Mouse (Mus musculus): ENCODE measurements around the gene Psmc1. TPM values are rescaled to one million over a fixed set of nuclear protein-coding genes. Genes with fewer than 3 reads are reported as not detected.

Gene Psmc1
- polyA plus RNA-seq, 1 experiment from 2014 or later = 285 TPM

- peak; percentile 72 for ATAC-seq (ENCODE audit: low FRiP score)
- no peak overlapping the region for H3K27ac ChIP-seq
- no peaks in the 10 kb centered on the region for H3K36me3 ChIP-seq
- 57% methylated on average over 3 of the region's 3 CpGs for WGBS
- H3K27me3 ChIP-seq = no peaks in the 10 kb centered on the region
- H3K9ac ChIP-seq = no peak overlapping the region
- no peak overlapping the region for H3K4me3 ChIP-seq
- H3K4me2 ChIP-seq = no peak overlapping the region
- H3K4me1 ChIP-seq (replicated peaks) = peaks cover 6% of the 10 kb centered on the region; the same call in 1 of the 2 replicates
- no peaks in the 10 kb centered on the region for H3K9me3 ChIP-seq
Measured at GRCm38 (mm10) chr12:100099971-100100706, 9.8 kb upstream of the Psmc1 start.

- no peak for ATAC-seq (ENCODE audit: low FRiP score)
- no peaks in the 10 kb centered on the region for H3K27me3 ChIP-seq
- no peak overlapping the region for H3K27ac ChIP-seq
- H3K9ac ChIP-seq = no peak overlapping the region
- no peak overlapping the region for H3K4me2 ChIP-seq
- WGBS = 60% methylated on average over 3 of the region's 3 CpGs
- H3K4me1 ChIP-seq (replicated peaks) = peaks cover 6% of the 10 kb centered on the region; the same call in 1 of the 2 replicates
- H3K9me3 ChIP-seq = no peaks in the 10 kb centered on the region
- H3K36me3 ChIP-seq = no peaks in the 10 kb centered on the region
- H3K4me3 ChIP-seq = no peak overlapping the region
Measured at GRCm38 (mm10) chr12:100100707-100101030, 9.3 kb upstream of the Psmc1 start.

- ATAC-seq (ENCODE audit: low FRiP score) = no peak
- Histone ChIP-seq H3K4me1 (replicated peaks) (peaks cover 6% of the 10 kb centered on the region; the same call in 1 of the 2 replicates), H3K9me3 (no peaks in the 10 kb centered on the region), H3K4me3 (no peak overlapping the region), H3K27me3 (no peaks in the 10 kb centered on the region), H3K27ac (no peak overlapping the region), H3K36me3 (no peaks in the 10 kb centered on the region), H3K9ac (no peak overlapping the region), H3K4me2 (no peak overlapping the region)
- 86% methylated on average over 3 of the region's 3 CpGs for WGBS
Measured at GRCm38 (mm10) chr12:100101651-100102050, 8.3 kb upstream of the Psmc1 start.

GRCm38 (mm10) chr12:100104530-100104929, 5.4 kb upstream of the Psmc1 start:
- no peak for ATAC-seq (ENCODE audit: low FRiP score)
- H3K27me3 ChIP-seq = no peaks in the 10 kb centered on the region; the same call in 1 of the 2 replicates
- H3K4me1 ChIP-seq (replicated peaks) = peaks cover 9% of the 10 kb centered on the region; the same call in 1 of the 2 replicates
- H3K27ac ChIP-seq = no peak overlapping the region
- H3K4me2 ChIP-seq = no peak overlapping the region
- no peaks in the 10 kb centered on the region for H3K36me3 ChIP-seq
- H3K9ac ChIP-seq = no peak overlapping the region
- no peaks in the 10 kb centered on the region for H3K9me3 ChIP-seq
- WGBS = 91% methylated on average over 5 of the region's 5 CpGs
- no peak overlapping the region for H3K4me3 ChIP-seq

GRCm38 (mm10) chr12:100106275-100106895, 3.6 kb upstream of the Psmc1 start:
- H3K36me3 ChIP-seq = no peaks in the 10 kb centered on the region
- no peak overlapping the region for H3K9ac ChIP-seq
- no peaks in the 10 kb centered on the region; the same call in 1 of the 2 replicates for H3K27me3 ChIP-seq
- H3K9me3 ChIP-seq = no peaks in the 10 kb centered on the region
- peak overlapping the region; percentile 21; the same call in 1 of the 2 replicates for H3K4me2 ChIP-seq
- no peak for ATAC-seq (ENCODE audit: low FRiP score)
- H3K27ac ChIP-seq = no peak overlapping the region
- WGBS = 12% methylated on average over 20 of the region's 20 CpGs
- H3K4me1 ChIP-seq (replicated peaks) = peaks cover 13% of the 10 kb centered on the region
- no peak overlapping the region for H3K4me3 ChIP-seq

- 56% methylated on average over 4 of the region's 4 CpGs for WGBS
- no peaks in the 10 kb centered on the region for H3K9me3 ChIP-seq
- H3K4me3 ChIP-seq = no peak overlapping the region
- H3K4me1 ChIP-seq (replicated peaks) = peaks cover 18% of the 10 kb centered on the region
- peaks cover 8% of the 10 kb centered on the region for H3K36me3 ChIP-seq
- no peak overlapping the region for H3K4me2 ChIP-seq
- no peak overlapping the region for H3K27ac ChIP-seq
- H3K9ac ChIP-seq = no peak overlapping the region
- no peaks in the 10 kb centered on the region; the same call in 1 of the 2 replicates for H3K27me3 ChIP-seq
- ATAC-seq (ENCODE audit: low FRiP score) = no peak
Measured at GRCm38 (mm10) chr12:100107436-100107835, 2.5 kb upstream of the Psmc1 start.

- Histone ChIP-seq H3K4me1 (replicated peaks) (peaks cover 9% of the 10 kb centered on the region), H3K4me3 (no peak overlapping the region), H3K27ac (no peak overlapping the region), H3K4me2 (no peak overlapping the region), H3K36me3 (peaks cover 88% of the 10 kb centered on the region), H3K9ac (no peak overlapping the region), H3K27me3 (no peaks in the 10 kb centered on the region), H3K9me3 (no peaks in the 10 kb centered on the region)
- 94% methylated on average over 5 of the region's 5 CpGs for WGBS
- no peak for ATAC-seq (ENCODE audit: low FRiP score)
Measured at GRCm38 (mm10) chr12:100115982-100116381, 6.0 kb downstream of the Psmc1 start.

GRCm38 (mm10) chr12:100122921-100123381, 13.0 kb downstream of the Psmc1 start:
- Histone ChIP-seq H3K4me1 (replicated peaks) (no peaks in the 10 kb centered on the region), H3K27ac (no peak overlapping the region), H3K4me3 (no peak overlapping the region), H3K27me3 (no peaks in the 10 kb centered on the region), H3K9ac (no peak overlapping the region), H3K4me2 (no peak overlapping the region), H3K36me3 (peaks cover 89% of the 10 kb centered on the region), H3K9me3 (no peaks in the 10 kb centered on the region)
- no peak for ATAC-seq (ENCODE audit: low FRiP score)
- WGBS = 90% methylated on average over 7 of the region's 7 CpGs

GRCm38 (mm10) chr12:100123476-100123875, 13.5 kb downstream of the Psmc1 start:
- H3K4me2 ChIP-seq = no peak overlapping the region
- H3K36me3 ChIP-seq = peaks cover 88% of the 10 kb centered on the region
- H3K4me1 ChIP-seq (replicated peaks) = no peaks in the 10 kb centered on the region
- WGBS = 84% methylated on average over 9 of the region's 9 CpGs
- H3K4me3 ChIP-seq = no peak overlapping the region
- H3K9me3 ChIP-seq = no peaks in the 10 kb centered on the region
- H3K27ac ChIP-seq = no peak overlapping the region
- H3K9ac ChIP-seq = no peak overlapping the region
- H3K27me3 ChIP-seq = no peaks in the 10 kb centered on the region
- no peak for ATAC-seq (ENCODE audit: low FRiP score)

- Histone ChIP-seq H3K27ac (no peak overlapping the region), H3K4me3 (no peak overlapping the region), H3K36me3 (peaks cover 88% of the 10 kb centered on the region), H3K4me1 (replicated peaks) (0 out of 2 replicates have a peak, but pooled peaks cover 2% of the 10 kb centered on the region), H3K27me3 (no peaks in the 10 kb centered on the region), H3K9me3 (no peaks in the 10 kb centered on the region), H3K4me2 (no peak overlapping the region), H3K9ac (no peak overlapping the region)
- 85% methylated on average over 16 of the region's 16 CpGs for WGBS
- 0 out of 2 replicates have a peak, but pooled peaks have one; percentile 29 for ATAC-seq (ENCODE audit: low FRiP score)
Measured at GRCm38 (mm10) chr12:100124913-100125798, 15.2 kb downstream of the Psmc1 start.

GRCm38 (mm10) chr12:100126968-100127865, 17.3 kb downstream of the Psmc1 start:
- no peak for ATAC-seq (ENCODE audit: low FRiP score)
- Histone ChIP-seq H3K9ac (no peak overlapping the region), H3K4me1 (replicated peaks) (0 out of 2 replicates have a peak, but pooled peaks cover 2% of the 10 kb centered on the region), H3K36me3 (peaks cover 85% of the 10 kb centered on the region), H3K27me3 (no peaks in the 10 kb centered on the region), H3K9me3 (no peaks in the 10 kb centered on the region), H3K27ac (0 out of 2 replicates have a peak overlapping the region, but pooled peaks have one; percentile 3), H3K4me2 (no peak overlapping the region), H3K4me3 (no peak overlapping the region)
- 84% methylated on average over 17 of the region's 17 CpGs for WGBS
